Mouse (Mus musculus): Measurements from ENCODE around the gene Rxfp3. TPM values are rescaled to one million over a fixed set of nuclear protein-coding genes. Genes with fewer than 3 reads are reported as not detected.

Rxfp3 gene
- polyA plus RNA-seq, 1 experiment from 2014 or later, result not detected

DNA sequence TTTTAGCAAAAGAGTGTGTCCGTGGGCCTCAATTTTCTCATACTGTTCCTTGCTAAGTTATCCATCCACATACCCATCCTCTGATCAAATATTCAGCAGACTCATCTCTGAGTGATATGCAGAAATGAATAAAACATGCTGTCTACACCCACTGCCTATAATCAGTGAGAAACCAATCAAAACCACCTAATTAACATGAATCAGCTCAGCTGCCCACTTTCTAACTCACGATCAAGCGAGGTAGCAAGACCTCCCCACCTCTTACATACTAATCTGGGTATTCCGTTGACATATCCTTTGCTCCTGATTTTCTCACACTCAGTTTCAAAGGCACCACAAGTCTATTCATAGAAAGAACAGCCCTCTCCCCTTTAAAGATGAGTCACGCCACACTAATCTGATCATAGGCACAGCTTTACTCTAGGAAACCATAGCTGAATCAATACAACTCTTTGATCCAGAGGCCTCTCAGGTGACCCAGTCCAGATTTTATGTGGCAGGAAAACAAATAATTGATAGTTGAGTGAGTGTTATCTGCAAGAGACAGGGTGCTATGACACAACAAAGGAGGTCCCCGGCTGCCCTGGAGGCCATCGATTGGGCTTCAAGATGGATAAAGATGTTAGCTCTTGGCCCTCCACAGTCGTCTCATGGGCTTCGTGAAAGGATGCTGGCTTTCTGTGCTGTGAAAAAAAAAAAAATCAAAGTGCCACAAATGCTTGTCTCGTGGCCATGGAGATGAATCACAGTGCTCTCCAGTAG, 16.1 kb upstream of the Rxfp3 start:
- 93% methylated on average over 10 of the region's 10 CpGs for WGBS (ENCODE audit: missing documents)
- no peaks in the 10 kb centered on the region for H3K36me3 ChIP-seq (ENCODE audit: inconsistent target)
- H3K27ac ChIP-seq, result no peak overlapping the region
- no peaks in the 10 kb centered on the region for H3K79me2 ChIP-seq (ENCODE audit: inconsistent target)
- H3K4me3 ChIP-seq (ENCODE audit: inconsistent target), result no peak overlapping the region

DNA sequence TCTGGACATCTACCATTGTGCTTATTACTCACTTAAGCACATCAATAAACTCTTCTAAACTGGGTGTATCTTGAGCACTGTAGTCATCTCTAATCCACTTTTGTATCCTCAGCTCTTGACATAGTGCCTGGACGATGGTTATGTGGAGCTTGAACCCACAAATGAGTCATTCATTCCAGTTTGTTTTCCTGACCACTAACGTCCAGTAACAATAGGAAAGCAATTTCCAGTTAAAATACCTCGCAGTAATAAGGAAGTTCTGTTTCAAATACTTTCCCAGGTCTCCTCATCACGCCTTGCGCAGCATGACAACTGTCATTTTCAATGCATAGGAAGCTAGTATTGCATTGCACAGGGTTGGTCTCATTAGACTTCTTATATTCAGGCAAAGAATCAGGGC, 5.0 kb upstream of the Rxfp3 start:
- H3K27ac ChIP-seq, result no peak overlapping the region
- no peaks in the 10 kb centered on the region for H3K36me3 ChIP-seq (ENCODE audit: inconsistent target)
- no peak overlapping the region for H3K4me3 ChIP-seq (ENCODE audit: inconsistent target)
- H3K79me2 ChIP-seq (ENCODE audit: inconsistent target), result no peaks in the 10 kb centered on the region
- 65% methylated on average over 5 of the region's 5 CpGs for WGBS (ENCODE audit: missing documents)

- Histone ChIP-seq H3K27ac (no peak overlapping the region), H3K36me3 (ENCODE audit: inconsistent target) (no peaks in the 10 kb centered on the region), H3K79me2 (ENCODE audit: inconsistent target) (no peaks in the 10 kb centered on the region), H3K4me3 (ENCODE audit: inconsistent target) (no peak overlapping the region)
- 68% methylated on average over 2 of the region's 2 CpGs for WGBS (ENCODE audit: missing documents)
Observed at GRCm38 (mm10) chr15:11041229-11041628, 3.4 kb upstream of the Rxfp3 start.

- Histone ChIP-seq H3K36me3 (ENCODE audit: inconsistent target) (no peaks in the 10 kb centered on the region), H3K79me2 (ENCODE audit: inconsistent target) (no peaks in the 10 kb centered on the region), H3K4me3 (ENCODE audit: inconsistent target) (no peak overlapping the region), H3K27ac (no peak overlapping the region)
- 61% methylated on average over 5 of the region's 5 CpGs for WGBS (ENCODE audit: missing documents)
Observed at GRCm38 (mm10) chr15:11040067-11040466, 2.3 kb upstream of the Rxfp3 start.

DNA sequence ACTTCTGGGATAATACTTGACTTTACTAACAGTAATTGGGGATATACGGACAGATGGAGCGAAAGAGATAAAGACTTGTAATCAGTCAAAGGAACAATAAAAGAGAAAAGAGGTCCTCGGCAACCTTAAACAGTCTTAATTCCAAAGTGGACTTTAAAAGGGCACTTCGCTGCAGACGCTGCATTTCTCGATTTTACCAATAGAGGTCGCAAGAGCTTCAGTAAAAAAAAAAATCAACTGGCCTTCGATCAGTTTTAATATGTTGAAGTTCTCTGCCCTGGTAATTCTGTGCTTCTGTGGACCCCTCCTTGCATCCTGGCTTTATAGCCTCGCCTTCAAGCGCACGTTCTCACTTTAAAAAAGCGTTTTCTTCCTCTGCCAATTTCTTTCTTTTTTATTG, 685 bp upstream of the Rxfp3 start:
- WGBS (ENCODE audit: missing documents), result 5% methylated on average over 12 of the region's 12 CpGs
- Histone ChIP-seq H3K79me2 (ENCODE audit: inconsistent target) (no peaks in the 10 kb centered on the region), H3K4me3 (ENCODE audit: inconsistent target) (no peak overlapping the region), H3K36me3 (ENCODE audit: inconsistent target) (no peaks in the 10 kb centered on the region), H3K27ac (no peak overlapping the region)

DNA sequence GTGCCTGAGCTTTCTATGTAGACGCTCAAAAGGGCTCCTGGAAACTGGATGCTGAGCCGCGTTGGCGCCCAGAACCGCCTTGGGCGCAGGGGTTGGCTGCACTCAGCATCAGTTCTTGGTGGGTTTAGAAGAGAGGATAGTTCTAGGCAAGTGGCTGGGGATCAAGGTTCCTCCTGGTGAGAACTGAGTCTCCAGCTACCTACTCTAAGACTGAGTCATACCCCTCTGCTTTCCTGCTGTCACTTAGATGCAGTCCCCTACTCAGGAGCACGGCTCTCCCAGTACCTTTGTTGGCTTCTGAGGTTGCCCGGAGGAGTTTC, 455 bp downstream of the Rxfp3 start:
- no peaks in the 10 kb centered on the region for H3K36me3 ChIP-seq (ENCODE audit: inconsistent target)
- 8% methylated on average over 8 of the region's 8 CpGs for WGBS (ENCODE audit: missing documents)
- no peak overlapping the region for H3K4me3 ChIP-seq (ENCODE audit: inconsistent target)
- no peak overlapping the region for H3K27ac ChIP-seq
- no peaks in the 10 kb centered on the region for H3K79me2 ChIP-seq (ENCODE audit: inconsistent target)

DNA sequence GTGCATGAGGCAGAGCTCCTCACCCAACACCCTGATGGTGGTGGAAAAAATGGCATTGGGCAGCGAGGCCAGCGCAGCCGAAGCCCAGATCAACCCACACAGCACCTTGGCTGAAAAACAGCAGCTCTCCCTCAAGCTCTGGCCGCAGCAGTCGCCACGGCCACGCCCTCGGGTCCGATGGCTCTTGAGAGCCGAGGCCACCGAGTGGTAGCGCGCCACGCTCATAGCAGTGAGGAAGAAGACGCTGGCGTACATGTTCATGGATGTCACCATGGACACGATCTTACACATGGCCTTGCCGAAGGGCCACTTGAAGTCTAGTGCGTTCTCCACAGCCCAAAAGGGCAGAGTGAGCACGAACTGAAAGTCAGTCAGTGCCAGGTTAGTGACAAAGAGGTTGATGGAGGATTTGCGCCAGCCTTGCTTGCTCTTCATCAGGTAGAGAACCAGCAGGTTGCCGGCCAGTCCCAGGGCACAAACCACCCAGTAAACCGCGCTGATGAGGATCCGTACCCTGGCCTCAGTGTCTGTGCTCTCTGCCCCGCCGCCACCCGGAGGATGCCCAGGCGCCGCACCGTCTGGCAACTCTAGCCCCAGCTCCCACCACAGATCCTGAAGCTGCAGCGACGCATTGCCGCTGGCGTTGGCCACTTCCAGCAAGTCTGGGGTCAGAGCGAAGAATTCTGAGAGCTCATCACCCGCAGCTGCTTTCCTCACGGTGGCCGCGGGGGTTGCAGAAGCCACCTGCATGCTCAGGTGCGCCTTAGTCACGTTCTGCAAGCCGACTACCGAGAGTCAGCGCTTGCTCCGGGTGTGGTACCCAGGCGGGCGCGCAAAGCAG, 1.0 kb downstream of the Rxfp3 start:
- Histone ChIP-seq H3K79me2 (ENCODE audit: inconsistent target) (no peaks in the 10 kb centered on the region), H3K36me3 (ENCODE audit: inconsistent target) (no peaks in the 10 kb centered on the region), H3K4me3 (ENCODE audit: inconsistent target) (no peak overlapping the region), H3K27ac (no peak overlapping the region)
- WGBS (ENCODE audit: missing documents), result 6% methylated on average over 49 of the region's 49 CpGs

DNA sequence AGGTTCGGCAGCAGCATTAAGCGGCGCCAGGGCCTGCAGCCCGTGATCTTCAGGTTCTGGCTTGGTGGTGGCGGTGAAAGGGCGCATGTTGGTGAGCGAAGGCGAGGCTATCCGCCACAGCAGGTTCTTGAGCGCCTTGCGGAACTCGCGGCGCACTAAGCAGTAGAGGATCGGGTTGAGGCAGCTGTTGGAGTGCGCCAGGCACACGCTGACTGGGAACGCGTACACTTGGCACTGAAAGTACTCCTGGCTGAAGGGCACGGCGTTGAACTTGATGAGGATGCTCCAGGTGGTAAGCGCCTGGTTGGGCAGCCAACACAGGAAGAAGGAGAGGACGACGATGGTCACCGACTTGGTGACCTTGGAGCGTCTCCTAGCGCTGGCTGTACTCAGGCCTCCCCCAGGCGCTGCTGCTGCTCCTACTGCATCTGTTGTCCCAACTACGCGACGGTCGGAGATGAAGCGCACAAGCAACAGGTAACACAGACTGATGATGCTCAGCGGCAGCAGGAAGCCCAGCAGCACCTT, 1.8 kb downstream of the Rxfp3 start:
- no peak overlapping the region for H3K27ac ChIP-seq
- no peak overlapping the region for H3K4me3 ChIP-seq (ENCODE audit: inconsistent target)
- H3K36me3 ChIP-seq (ENCODE audit: inconsistent target), result no peaks in the 10 kb centered on the region
- no peaks in the 10 kb centered on the region for H3K79me2 ChIP-seq (ENCODE audit: inconsistent target)
- WGBS (ENCODE audit: missing documents), result 7% methylated on average over 34 of the region's 34 CpGs

- WGBS (ENCODE audit: missing documents), result 89% methylated on average over 3 of the region's 3 CpGs
- Histone ChIP-seq H3K4me3 (ENCODE audit: inconsistent target) (no peak overlapping the region), H3K79me2 (ENCODE audit: inconsistent target) (no peaks in the 10 kb centered on the region), H3K27ac (no peak overlapping the region), H3K36me3 (ENCODE audit: inconsistent target) (no peaks in the 10 kb centered on the region)
Observed at GRCm38 (mm10) chr15:11030188-11030587, 7.6 kb downstream of the Rxfp3 start.

DNA sequence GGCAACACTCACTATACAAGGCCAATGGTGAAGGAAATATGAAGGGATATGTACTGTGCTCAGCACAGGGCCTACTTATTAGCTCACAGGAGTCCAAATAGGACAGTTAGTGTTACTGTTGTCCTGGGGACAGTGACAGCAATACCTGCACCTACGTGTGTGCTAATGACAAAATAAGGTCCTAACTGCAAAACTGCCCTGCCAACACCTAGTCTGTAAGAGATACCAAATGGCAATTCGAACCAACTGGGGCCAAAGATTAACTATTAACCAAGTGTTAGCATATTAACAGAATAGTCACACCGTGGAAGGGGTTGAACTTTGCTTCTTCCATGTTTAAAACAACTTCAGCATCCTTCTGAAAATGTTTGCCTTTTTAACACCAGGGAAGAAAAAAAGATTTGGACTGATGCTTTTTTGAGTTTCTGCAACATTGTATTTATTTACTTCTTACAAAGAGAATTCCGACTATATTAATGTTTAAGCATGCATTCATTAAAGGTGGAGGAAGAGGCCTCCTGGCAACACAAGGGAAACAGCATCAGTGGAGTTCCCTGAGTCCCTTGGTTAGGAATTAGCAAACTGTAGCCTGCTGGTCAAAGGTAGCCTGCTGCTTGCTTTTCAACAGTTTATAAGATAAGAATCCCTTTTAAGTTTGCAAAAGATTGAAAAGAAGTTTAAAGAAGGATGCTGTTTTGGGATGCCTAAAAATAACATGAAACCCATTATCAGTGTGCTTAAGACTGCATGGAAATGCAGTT, 10.8 kb downstream of the Rxfp3 start:
- no peaks in the 10 kb centered on the region for H3K79me2 ChIP-seq (ENCODE audit: inconsistent target)
- no peaks in the 10 kb centered on the region for H3K36me3 ChIP-seq (ENCODE audit: inconsistent target)
- H3K27ac ChIP-seq, result no peak overlapping the region
- WGBS (ENCODE audit: missing documents), result 83% methylated on average over 4 of the region's 4 CpGs
- no peak overlapping the region for H3K4me3 ChIP-seq (ENCODE audit: inconsistent target)

DNA sequence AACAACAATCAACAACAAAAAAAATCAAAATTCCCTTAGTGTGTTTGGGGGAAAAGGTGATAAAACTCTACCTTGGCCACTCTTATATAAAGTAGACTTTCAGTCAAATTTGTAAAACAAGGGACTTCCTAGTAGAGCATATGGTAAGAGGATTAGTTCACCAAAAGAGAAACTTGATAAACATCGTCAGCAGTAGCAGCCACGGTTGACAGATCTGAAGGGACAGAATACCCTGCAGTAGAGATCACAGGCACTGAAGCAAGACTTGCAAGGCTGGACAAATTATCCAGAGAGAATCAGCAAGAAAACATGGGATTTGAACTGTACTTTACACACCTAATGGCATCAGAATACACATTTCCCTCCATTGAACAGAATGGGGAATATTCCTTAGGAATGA, 22.9 kb downstream of the Rxfp3 start:
- H3K79me2 ChIP-seq (ENCODE audit: inconsistent target), result no peaks in the 10 kb centered on the region

GRCm38 (mm10) chr15:11010976-11011548, 26.7 kb downstream of the Rxfp3 start:
- WGBS (ENCODE audit: missing documents), result 90% methylated on average over 11 of the region's 11 CpGs
- Histone ChIP-seq H3K79me2 (ENCODE audit: inconsistent target) (no peaks in the 10 kb centered on the region), H3K36me3 (ENCODE audit: inconsistent target) (no peaks in the 10 kb centered on the region), H3K27ac (no peak overlapping the region), H3K4me3 (ENCODE audit: inconsistent target) (no peak overlapping the region)

More for the DNA sequence above, 22.9 kb downstream of the Rxfp3 start:
- no peaks in the 10 kb centered on the region for H3K36me3 ChIP-seq (ENCODE audit: inconsistent target)
- no peak overlapping the region for H3K4me3 ChIP-seq (ENCODE audit: inconsistent target)
- WGBS (ENCODE audit: missing documents), result 77% methylated on average over 2 of the region's 2 CpGs
- no peak overlapping the region for H3K27ac ChIP-seq

GRCm38 (mm10) chr15:11008756-11009155, 29.0 kb downstream of the Rxfp3 start:
- Histone ChIP-seq H3K27ac (no peak overlapping the region), H3K4me3 (ENCODE audit: inconsistent target) (no peak overlapping the region), H3K79me2 (ENCODE audit: inconsistent target) (no peaks in the 10 kb centered on the region), H3K36me3 (ENCODE audit: inconsistent target) (no peaks in the 10 kb centered on the region)
- 23% methylated on average over 5 of the region's 5 CpGs for WGBS (ENCODE audit: missing documents)

GRCm38 (mm10) chr15:11004646-11005045, 33.1 kb downstream of the Rxfp3 start:
- Histone ChIP-seq H3K4me3 (ENCODE audit: inconsistent target) (no peak overlapping the region), H3K27ac (no peak overlapping the region), H3K36me3 (ENCODE audit: inconsistent target) (no peaks in the 10 kb centered on the region), H3K79me2 (ENCODE audit: inconsistent target) (no peaks in the 10 kb centered on the region)
- WGBS (ENCODE audit: missing documents), result 90% methylated on average over 6 of the region's 6 CpGs

All from macrophage (primary cell).